In the genomic region with DNA sequence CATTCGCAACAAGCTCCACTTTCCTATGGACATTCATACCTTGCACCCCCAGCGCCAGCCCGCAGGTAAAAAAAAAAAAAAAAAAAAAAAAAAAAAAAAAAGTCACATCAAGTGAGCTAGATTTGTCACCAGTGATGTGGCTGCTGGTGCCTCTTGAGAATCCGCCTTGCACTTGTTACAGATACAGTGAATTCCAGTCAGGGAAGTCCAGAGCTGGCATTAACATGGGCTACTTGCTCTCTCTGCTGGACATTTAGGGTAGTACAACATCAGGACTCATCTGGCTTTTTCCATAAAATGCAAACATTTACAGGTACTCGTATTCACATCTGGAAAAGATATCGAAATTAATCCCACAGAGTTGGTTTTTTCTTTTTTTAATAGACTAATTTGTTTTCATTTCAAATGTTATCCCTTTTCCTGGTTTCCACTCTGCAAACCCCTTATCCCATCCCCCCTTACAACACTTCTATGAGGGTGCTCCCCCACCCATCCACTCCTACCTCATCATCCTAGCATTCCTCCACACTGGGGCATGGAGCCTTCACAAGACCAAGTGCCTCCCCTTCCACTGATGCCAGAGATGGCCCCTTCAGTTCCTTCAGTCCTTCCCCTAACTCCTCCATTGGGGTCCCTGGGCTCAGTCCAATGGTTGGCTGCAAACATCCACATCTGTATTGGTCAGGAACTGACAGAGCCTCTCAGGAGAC, we compare ENCODE assay signal across 9 mouse cellular contexts. TPM values are rescaled to one million over a fixed set of nuclear protein-coding genes. Genes with fewer than 3 reads are reported as not detected.
DNase-seq lines count a peak whose midpoint lies in the region; ATAC-seq and TF ChIP-seq lines count a peak whose summit lies in the region.
"Had no signal": no experiment of that assay in that cellular context is flagged by ENCODE, and none has a peak within 500 bp of the region (broad histone marks: within the 10 kb centered on the region; RNA-seq: fewer than 3 reads in every experiment).

No protein-coding gene starts in this region.

- DNase-seq in gastrocnemius, adult 18-20 months (ENCODE audit: low spot score): peak; percentile 76
- no peak for DNase-seq in gastrocnemius, postnatal 25 days
- peak; percentile 84 for DNase-seq in MN1 (ENCODE audit: low spot score)
- peak; percentile 85 for DNase-seq in heart, postnatal 0 days (ENCODE audit: low spot score)
- peak; percentile 68 to 76 for DNase-seq in kidney, postnatal 36 days
- DNase-seq in stomach, postnatal 0 days (ENCODE audit: low spot score): peak; percentile 57

- H3K27me3 ChIP-seq in heart, postnatal 0 days (ENCODE audit: control insufficient read depth, insufficient read depth, low read length): no peaks in the 10 kb centered on the region
- H3K27me3 ChIP-seq in stomach, postnatal 0 days (ENCODE audit: control insufficient read depth, insufficient read depth, low read length): no peaks in the 10 kb centered on the region
- H3K27me3 ChIP-seq: heart, embryonic 13.5 days had no signal

- H3K9ac ChIP-seq in heart, postnatal 0 days (replicated peaks; ENCODE audit: low read depth, low read length): no peak overlapping the region
- H3K9ac ChIP-seq in stomach, postnatal 0 days (ENCODE audit: low read length): no peak overlapping the region
- H3K9ac ChIP-seq: heart, embryonic 13.5 days had no signal

- no peaks in the 10 kb centered on the region for H3K4me1 ChIP-seq in cortical plate, adult 2 months (ENCODE audit: control insufficient read depth, insufficient read depth, low read length)
- H3K4me1 ChIP-seq in heart, postnatal 0 days (ENCODE audit: control insufficient read depth, insufficient read depth): 0 out of 2 replicates have a peak, but pooled peaks cover 2% of the 10 kb centered on the region
- H3K4me1 ChIP-seq in stomach, postnatal 0 days (replicated peaks; ENCODE audit: control insufficient read depth, insufficient read depth): no peaks in the 10 kb centered on the region

- H3K36me3 ChIP-seq in heart, postnatal 0 days (replicated peaks; ENCODE audit: control insufficient read depth, insufficient read depth, low read length): peaks cover 19% of the 10 kb centered on the region
- peaks cover 10% of the 10 kb centered on the region for H3K36me3 ChIP-seq in stomach, postnatal 0 days (ENCODE audit: control insufficient read depth, insufficient read depth, low read length)

- no peak overlapping the region for H3K4me2 ChIP-seq in heart, postnatal 0 days (ENCODE audit: low read depth, low read length)
- H3K4me2 ChIP-seq in stomach, postnatal 0 days (replicated peaks; ENCODE audit: low read depth): no peak overlapping the region
- H3K4me2 ChIP-seq: heart, embryonic 13.5 days had no signal

- peak; percentile 84 for TF ChIP-seq CTCF in cortical plate, adult 2 months (IDR thresholded peaks at IDR 0.05; ENCODE audit: extremely low read depth, insufficient read depth, low read length)
- peak; percentile 81 for TF ChIP-seq CTCF in heart, postnatal 0 days (IDR thresholded peaks at IDR 0.05; ENCODE audit: low read depth)
- peak; percentile 88 for TF ChIP-seq CTCF in stomach, postnatal 0 days (IDR thresholded peaks at IDR 0.05; ENCODE audit: low read depth)

- no peaks in the 10 kb centered on the region for H3K9me3 ChIP-seq in heart, postnatal 0 days (replicated peaks; ENCODE audit: control insufficient read depth, low read length)
- H3K9me3 ChIP-seq in stomach, postnatal 0 days (ENCODE audit: control insufficient read depth, low read length): no peaks in the 10 kb centered on the region
- H3K9me3 ChIP-seq: heart, embryonic 13.5 days had no signal

- TF ChIP-seq EP300 in heart, postnatal 0 days (IDR thresholded peaks at IDR 0.05; ENCODE audit: low read depth): no peak; the same call in 1 of the 2 replicates
- TF ChIP-seq EP300 in stomach, postnatal 0 days (optimal IDR thresholded peaks at IDR 0.05): no peak

- peak; percentile 62; the same call in 1 of the 2 replicates for ATAC-seq in heart, postnatal 0 days (ENCODE audit: insufficient read depth, low read depth)
- ATAC-seq in megakaryocyte progenitor cell, adult 5-6 weeks (replicated peaks; ENCODE audit: poor library complexity): peak; percentile 80
- peak; percentile 60; the same call in 1 of the 2 replicates for ATAC-seq in stomach, postnatal 0 days (ENCODE audit: low FRiP score, low TSS enrichment)

- WGBS in heart, postnatal 0 days: 55% methylated on average over 6 of the region's 6 CpGs
- 58% methylated on average over 6 of the region's 6 CpGs for WGBS in stomach, postnatal 0 days

- TF ChIP-seq POLR2A in cortical plate, adult 2 months (IDR thresholded peaks at IDR 0.05; ENCODE audit: extremely low read depth, insufficient read depth, low read length): no peak

- no peak overlapping the region for H3K4me3 ChIP-seq in cortical plate, adult 2 months (ENCODE audit: insufficient read depth, low read length)
- no peak overlapping the region for H3K4me3 ChIP-seq in heart, postnatal 0 days (ENCODE audit: low read depth, low read length)
- H3K4me3 ChIP-seq in stomach, postnatal 0 days (ENCODE audit: low read depth, low read length): no peak overlapping the region
- H3K4me3 ChIP-seq: heart, embryonic 13.5 days had no signal

- no peak overlapping the region for H3K27ac ChIP-seq in cortical plate, adult 2 months (ENCODE audit: insufficient read depth, low read length)
- H3K27ac ChIP-seq in heart, postnatal 0 days (ENCODE audit: low read depth): no peak overlapping the region
- no peak overlapping the region for H3K27ac ChIP-seq in stomach, postnatal 0 days (replicated peaks)
- H3K27ac ChIP-seq: heart, embryonic 13.5 days had no signal

RNA-seq across cellular contexts. Expression of gene Lrp4, which starts 23.6 kb away (rescaled TPM):
- 1 to 10 TPM; 8.8 to 9.6 TPM for total RNA-seq in gastrocnemius, adult 18-20 months (2021)
- 10 to 100 TPM in 1 of 2 experiments, 1 to 10 TPM in 1; 8.9 to 12.1 TPM for total RNA-seq in gastrocnemius, postnatal 25 days (2021)
- polyA plus RNA-seq in cortical plate, adult 2 months (2012; rRNA removed): 12.4 and 13.0 TPM in 2 replicates
- 12.2 and 22.3 TPM in 2 replicates for total RNA-seq in heart, postnatal 0 days (2014; rRNA removed; ENCODE audit: low replicate concordance)
- 2.7 and 2.8 TPM in 2 replicates for polyA plus RNA-seq in heart, postnatal 0 days (2015; fragmentation: Nextera tagmentation; extraction: Ambion mirVana)
- total RNA-seq in megakaryocyte progenitor cell, adult 5-6 weeks (2015): 1.9 TPM in 2 replicates
- total RNA-seq in megakaryocyte progenitor cell, adult 5-6 weeks (2017): 2.7 and 3.8 TPM in 2 replicates
- polyA plus RNA-seq in stomach, postnatal 0 days (2015; fragmentation: Nextera tagmentation; extraction: Ambion mirVana): 3.0 and 3.4 TPM in 2 replicates

RNA-seq across cellular contexts. Expression of gene 1110051M20Rik, which starts 36.5 kb away (rescaled TPM):
- total RNA-seq in gastrocnemius, adult 18-20 months (2021): 10 to 100 TPM; 14.4 to 21.7 TPM
- total RNA-seq in gastrocnemius, postnatal 25 days (2021): 10 to 100 TPM; 12.6 to 13.6 TPM
- polyA plus RNA-seq in cortical plate, adult 2 months (2012; rRNA removed): 119 and 121 TPM in 2 replicates
- total RNA-seq in heart, postnatal 0 days (2014; rRNA removed; ENCODE audit: low replicate concordance): 24.5 and 32.0 TPM in 2 replicates
- 24.6 and 27.8 TPM in 2 replicates for polyA plus RNA-seq in heart, postnatal 0 days (2015; fragmentation: Nextera tagmentation; extraction: Ambion mirVana)
- 15.2 and 15.3 TPM in 2 replicates for total RNA-seq in megakaryocyte progenitor cell, adult 5-6 weeks (2015)
- 4.8 and 5.8 TPM in 2 replicates for total RNA-seq in megakaryocyte progenitor cell, adult 5-6 weeks (2017)
- 19.1 and 20.3 TPM in 2 replicates for polyA plus RNA-seq in stomach, postnatal 0 days (2015; fragmentation: Nextera tagmentation; extraction: Ambion mirVana)

RNA-seq across cellular contexts. Expression of gene Ckap5, which starts 45.6 kb away (rescaled TPM):
- 10 to 100 TPM; 33.0 to 33.2 TPM for total RNA-seq in gastrocnemius, adult 18-20 months (2021)
- total RNA-seq in gastrocnemius, postnatal 25 days (2021): 10 to 100 TPM; 27.0 TPM
- 65.8 and 67.9 TPM in 2 replicates for polyA plus RNA-seq in cortical plate, adult 2 months (2012; rRNA removed)
- total RNA-seq in heart, postnatal 0 days (2014; rRNA removed; ENCODE audit: low replicate concordance): 39.7 and 58.5 TPM in 2 replicates
- 36.8 and 41.2 TPM in 2 replicates for polyA plus RNA-seq in heart, postnatal 0 days (2015; fragmentation: Nextera tagmentation; extraction: Ambion mirVana)
- 77.0 and 79.1 TPM in 2 replicates for total RNA-seq in megakaryocyte progenitor cell, adult 5-6 weeks (2015)
- total RNA-seq in megakaryocyte progenitor cell, adult 5-6 weeks (2017): 94.5 and 102 TPM in 2 replicates
- polyA plus RNA-seq in stomach, postnatal 0 days (2015; fragmentation: Nextera tagmentation; extraction: Ambion mirVana): 19.4 and 30.8 TPM in 2 replicates
